Mouse (Mus musculus) splenic B cell, adult 2 months (primary cell): ENCODE results near the gene Fam221b.
A peak's percentile ranks its signal among the peaks of the same experiment; 100 is the strongest.

ENCODE experiments used
- DNase-seq: peaks from one replicate; pipeline ENCODE4 v3.0.0-alpha.2; 2011; ENCODE audit warnings: low read depth, low spot score
- H3K27me3 ChIP-seq: 2 replicates; pipeline ENCODE4 v1.6.1; 2012; ENCODE audit warnings: mild to moderate bottlenecking, low read length, moderate library complexity, mixed read lengths; ENCODE audit not compliant: control insufficient read depth, poor library complexity, insufficient read depth, severe bottlenecking
- H3K36me3 ChIP-seq: 2 replicates; pipeline ENCODE4 v1.6.1; 2012; ENCODE audit warnings: mild to moderate bottlenecking, low read length, moderate library complexity, mixed read lengths; ENCODE audit not compliant: control insufficient read depth, poor library complexity, insufficient read depth, severe bottlenecking

Gene Fam221b

GRCm38 (mm10) chr4:43668782-43669427 is at the start of gene Fam221b, which contains the start of gene Tmem8b:
Fam221b (minus strand) TSS chr4:43669145.
Tmem8b (plus strand) TSS chr4:43668971.
- peak; percentile 88 for DNase-seq
- no peaks in the 10 kb centered on the region for H3K27me3 ChIP-seq

DNA sequence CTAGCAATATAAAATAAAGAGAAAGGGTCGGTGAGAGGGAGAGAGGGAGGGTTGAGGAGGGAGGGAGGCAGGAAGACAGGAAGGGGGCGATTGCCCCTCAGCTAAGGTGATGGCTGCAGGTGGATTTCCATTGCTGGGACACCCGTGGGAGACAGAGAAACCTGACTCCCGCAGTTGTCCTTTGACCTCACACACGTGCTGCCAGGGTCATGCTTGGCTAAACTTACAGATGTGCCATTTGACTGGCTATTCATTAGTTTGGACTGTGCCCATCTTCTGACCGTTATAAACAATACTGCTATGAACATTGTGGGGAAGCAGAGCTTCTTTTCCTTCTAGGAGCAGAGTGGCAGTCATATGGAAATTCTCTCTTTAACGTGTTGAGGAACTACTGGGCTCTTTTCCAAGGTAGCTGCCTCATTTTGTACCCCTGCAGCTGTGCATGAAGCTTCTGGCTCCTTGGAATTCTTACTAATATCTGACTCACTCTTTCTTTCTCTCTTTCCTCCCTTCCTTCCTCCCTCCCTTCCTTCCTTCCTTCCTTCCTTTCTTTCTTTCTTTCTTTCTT is 44.8 kb upstream of the Fam221b start:
- DNase-seq = no peak
- Histone ChIP-seq H3K27me3 (no peaks in the 10 kb centered on the region), H3K36me3 (no peaks in the 10 kb centered on the region)

More at GRCm38 (mm10) chr4:43668782-43669427, at the start of gene Fam221b, which contains the start of gene Tmem8b:
- H3K36me3 ChIP-seq = no peaks in the 10 kb centered on the region

DNA sequence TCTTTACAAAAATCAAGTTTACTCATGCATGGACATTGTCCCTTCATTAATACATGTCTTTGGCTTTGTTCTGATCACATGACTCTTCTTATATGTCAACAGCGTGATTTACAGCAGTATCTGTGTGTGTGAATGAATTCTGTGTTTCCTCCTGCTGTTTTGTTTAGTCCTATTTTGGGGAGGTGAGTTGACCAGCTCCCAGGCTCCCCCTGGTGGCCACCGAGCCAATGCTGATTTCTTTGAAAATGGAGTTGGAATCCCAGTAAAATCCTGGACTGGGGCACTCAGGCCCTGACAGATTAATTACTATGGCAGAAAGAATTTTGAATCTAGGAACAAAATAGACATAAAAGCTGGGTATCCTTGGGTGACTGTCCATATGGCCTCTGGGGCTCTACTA is 42.9 kb upstream of the Fam221b start:
- Histone ChIP-seq H3K27me3 (no peaks in the 10 kb centered on the region), H3K36me3 (no peaks in the 10 kb centered on the region)
- DNase-seq = peak; percentile 76

DNA sequence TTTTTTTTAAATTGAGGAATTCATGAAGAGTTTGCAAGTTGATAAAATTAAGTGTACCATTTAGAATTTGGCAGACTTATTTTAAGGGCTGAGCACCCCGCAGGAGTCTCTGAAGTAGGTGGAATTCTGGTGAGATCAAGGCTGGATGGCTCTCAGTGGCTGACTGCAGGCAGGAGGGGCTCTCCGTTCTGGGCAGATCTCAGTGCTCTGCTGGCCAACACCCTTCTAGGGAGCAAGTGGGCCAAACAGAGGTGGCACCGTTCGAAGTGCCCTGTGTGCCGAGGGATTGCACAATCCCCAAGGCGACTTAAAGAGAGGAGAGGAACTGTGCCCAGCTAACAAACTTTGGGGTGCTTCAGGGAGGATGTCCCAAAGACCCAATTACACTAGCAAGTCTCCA is 40.9 kb upstream of the Fam221b start, which contains the start of gene Olfr71:
Gene Olfr71, minus strand, starts transcription at position 387 of the 400 bp plus-strand sequence.
- DNase-seq = no peak
- no peaks in the 10 kb centered on the region for H3K36me3 ChIP-seq
- H3K27me3 ChIP-seq = no peaks in the 10 kb centered on the region

DNA sequence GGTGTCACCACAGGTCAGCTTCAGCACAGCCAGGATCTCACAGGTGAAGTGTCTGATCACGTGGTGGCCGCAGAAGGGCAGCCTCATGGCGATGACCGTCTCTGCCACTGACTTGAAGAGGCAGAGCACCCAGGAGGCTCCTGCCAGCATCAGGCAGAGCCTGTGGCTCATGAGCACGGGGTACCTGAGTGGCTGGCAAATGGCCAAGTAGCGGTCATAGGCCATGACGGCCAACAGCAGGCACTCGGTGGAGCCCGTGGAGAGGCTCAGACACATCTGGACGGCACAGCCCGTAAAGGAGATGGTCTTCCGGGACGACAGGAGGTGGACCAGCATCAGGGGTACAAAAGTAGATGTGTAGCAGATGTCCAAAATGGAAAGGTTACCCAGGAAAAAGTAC is 37.0 kb upstream of the Fam221b start:
- no peak for DNase-seq

DNA sequence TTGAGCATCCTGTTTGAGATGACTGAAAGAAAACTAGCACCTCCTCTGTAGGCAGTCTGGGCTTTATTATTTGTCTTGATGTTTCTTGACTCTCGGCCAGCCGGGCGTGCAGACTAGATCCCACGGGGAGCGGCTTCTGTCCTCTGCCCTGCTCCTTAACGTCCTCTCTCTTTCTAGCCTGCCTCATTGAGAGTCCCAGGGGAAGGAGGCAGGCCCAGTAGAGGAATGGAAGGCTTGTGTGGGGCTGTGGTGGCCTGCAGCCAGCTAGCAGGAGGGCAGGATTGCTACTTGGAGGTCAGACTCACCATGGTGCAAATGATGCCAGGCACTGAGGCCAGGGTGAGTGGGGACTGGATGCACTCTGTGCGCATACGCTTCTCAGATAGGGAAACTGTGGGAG is 34.9 kb upstream of the Fam221b start:
- Histone ChIP-seq H3K36me3 (no peaks in the 10 kb centered on the region), H3K27me3 (no peaks in the 10 kb centered on the region)
- DNase-seq = no peak

More for the DNA sequence above, 37.0 kb upstream of the Fam221b start:
- Histone ChIP-seq H3K36me3 (no peaks in the 10 kb centered on the region), H3K27me3 (no peaks in the 10 kb centered on the region)

GRCm38 (mm10) chr4:43703439-43703838 is 34.5 kb upstream of the Fam221b start:
- DNase-seq = no peak

DNA sequence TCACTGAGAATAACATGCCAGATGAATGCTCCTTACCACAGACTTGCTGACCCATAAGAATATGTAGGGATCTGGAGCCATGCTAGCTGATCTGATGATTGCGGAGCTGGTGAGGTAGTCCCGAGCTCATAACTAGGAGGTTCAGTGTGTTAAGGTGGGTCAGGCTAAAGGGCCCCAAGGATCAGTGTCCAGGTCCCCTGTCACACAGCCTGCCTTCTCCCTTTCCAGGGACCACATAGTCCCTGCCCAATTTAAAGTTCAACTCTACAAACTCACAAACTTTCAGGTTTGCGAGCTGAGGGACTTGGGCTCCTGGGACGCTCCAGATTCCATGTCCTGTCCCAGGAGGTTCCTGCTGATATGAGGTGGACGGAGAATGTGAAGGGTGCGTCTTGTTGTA is 31.8 kb upstream of the Fam221b start, which contains the start of gene Olfr70:
Gene Olfr70, minus strand, starts transcription at position 101 of the 400 bp plus-strand sequence.
- H3K27me3 ChIP-seq = no peaks in the 10 kb centered on the region
- DNase-seq = no peak
- H3K36me3 ChIP-seq = no peaks in the 10 kb centered on the region

More at GRCm38 (mm10) chr4:43703439-43703838, 34.5 kb upstream of the Fam221b start:
- no peaks in the 10 kb centered on the region for H3K27me3 ChIP-seq
- H3K36me3 ChIP-seq = no peaks in the 10 kb centered on the region

DNA sequence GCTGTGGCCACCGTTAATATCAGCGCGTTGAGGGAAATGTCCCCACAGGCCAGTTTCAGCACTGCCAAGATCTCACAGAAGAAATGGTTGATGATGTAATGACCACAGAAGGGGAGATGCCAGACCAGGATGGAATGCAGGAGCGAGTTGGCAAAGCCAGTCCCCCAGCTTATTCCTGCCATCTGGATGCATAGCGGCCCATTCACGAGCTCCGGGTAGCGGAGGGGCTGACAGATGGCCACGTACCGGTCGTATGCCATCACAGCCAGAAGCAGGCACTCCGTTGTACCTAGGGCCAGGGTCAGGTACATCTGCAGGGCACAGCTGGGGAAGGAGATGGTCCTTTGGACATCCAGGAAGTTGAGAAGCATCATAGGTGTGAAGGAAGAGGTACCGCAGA is 27.6 kb upstream of the Fam221b start:
- H3K36me3 ChIP-seq = no peaks in the 10 kb centered on the region
- DNase-seq = no peak
- no peaks in the 10 kb centered on the region for H3K27me3 ChIP-seq

GRCm38 (mm10) chr4:43695249-43695671 is 26.3 kb upstream of the Fam221b start:
- DNase-seq = no peak
- H3K36me3 ChIP-seq = no peaks in the 10 kb centered on the region
- no peaks in the 10 kb centered on the region for H3K27me3 ChIP-seq

- no peak for DNase-seq
- H3K27me3 ChIP-seq = no peaks in the 10 kb centered on the region
- no peaks in the 10 kb centered on the region for H3K36me3 ChIP-seq
Measured at GRCm38 (mm10) chr4:43694439-43695248, 25.7 kb upstream of the Fam221b start.

GRCm38 (mm10) chr4:43693806-43694241 is 24.9 kb upstream of the Fam221b start:
- Histone ChIP-seq H3K27me3 (no peaks in the 10 kb centered on the region), H3K36me3 (no peaks in the 10 kb centered on the region)
- DNase-seq = no peak

- Histone ChIP-seq H3K36me3 (no peaks in the 10 kb centered on the region), H3K27me3 (no peaks in the 10 kb centered on the region)
- DNase-seq = no peak
Measured at GRCm38 (mm10) chr4:43691026-43691425, 22.1 kb upstream of the Fam221b start.

DNA sequence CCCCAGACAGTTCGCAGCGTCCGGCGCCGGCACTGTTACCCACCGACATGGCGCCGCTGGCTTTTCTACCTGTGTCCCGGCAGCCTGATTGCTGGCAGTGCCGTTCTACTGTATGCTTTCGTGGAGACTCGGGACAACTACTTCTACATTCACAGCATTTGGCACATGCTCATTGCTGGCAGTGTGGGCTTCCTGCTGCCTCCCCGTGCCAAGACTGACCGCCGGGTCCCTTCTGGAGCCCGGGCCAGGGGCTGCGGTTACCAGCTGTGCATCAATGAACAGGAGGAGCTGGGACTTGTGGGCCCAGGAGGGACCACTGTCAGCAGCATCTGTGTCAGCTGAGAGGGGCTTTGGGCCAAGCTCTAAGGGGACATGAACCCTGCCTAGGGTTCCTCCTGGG is 21.1 kb upstream of the Fam221b start:
- DNase-seq = no peak
- no peaks in the 10 kb centered on the region for H3K36me3 ChIP-seq

More for the DNA sequence above, 21.1 kb upstream of the Fam221b start:
- no peaks in the 10 kb centered on the region for H3K27me3 ChIP-seq
